Mouse (Mus musculus) embryonic fibroblast, embryonic 13.5 days (primary cell): ENCODE data around the gene Greb1. TPM values are rescaled to one million over a fixed set of nuclear protein-coding genes. Genes with fewer than 3 reads are reported as not detected.

Source experiments
- H3K27ac ChIP-seq: 2 replicates; pipeline ENCODE4 v1.5.1; 2012; ENCODE audit warnings: low read length, control low read depth, inconsistent platforms; ENCODE audit not compliant: insufficient read depth
- H3K4me1 ChIP-seq: 2 replicates; pipeline ENCODE4 v1.6.1; 2011; ENCODE audit warnings: low read length; ENCODE audit not compliant: control insufficient read depth, insufficient read depth
- H3K4me3 ChIP-seq: 2 replicates; pipeline ENCODE4 v1.5.1; 2011; ENCODE audit warnings: mild to moderate bottlenecking, control low read depth, low read length; ENCODE audit not compliant: insufficient read depth
- CTCF ChIP-seq: IDR thresholded peaks from 2 replicates; pipeline ENCODE4 v1.5.1; 2011; ENCODE audit warnings: mild to moderate bottlenecking, control low read depth, low read length, moderate library complexity, borderline replicate concordance; ENCODE audit not compliant: insufficient read depth
- POLR2A ChIP-seq: IDR thresholded peaks from 2 replicates; pipeline ENCODE4 v1.6.1; 2011; ENCODE audit warnings: low read depth, mild to moderate bottlenecking, control low read depth, low read length, moderate library complexity
- polyA plus RNA-seq: library from polyadenylated mRNA; stranded (reverse); fragments of >200 nt; gene quantifications from 2 replicates; pipeline ENCODE4 v1.2.4, GENCODE M21; 2011; ENCODE audit warnings: low read depth; ENCODE audit not compliant: missing spikeins, insufficient read length

The Greb1 gene
- polyA plus RNA-seq, 1 experiment: 0.84 TPM

DNA sequence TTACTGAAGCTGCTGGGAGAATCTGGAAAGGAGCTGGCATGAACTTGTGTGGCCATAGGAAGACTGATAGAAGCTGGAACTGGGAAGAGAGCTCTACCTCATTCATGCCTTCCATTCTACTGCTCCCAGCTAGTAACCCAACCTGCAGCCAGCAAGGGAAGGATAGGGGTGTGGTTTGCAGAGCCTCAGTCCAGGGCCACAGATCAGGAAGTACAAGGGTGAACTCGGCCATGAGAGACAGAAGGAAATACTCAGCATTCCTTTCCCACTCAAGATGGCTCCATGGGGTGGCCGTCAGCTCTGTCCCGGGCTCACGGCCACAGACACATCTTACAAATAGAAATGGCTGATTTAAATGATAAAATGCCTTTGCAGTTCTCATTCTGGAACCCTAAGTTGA is 30.4 kb upstream of the Greb1 start:
- Histone ChIP-seq H3K4me3 (no peak overlapping the region), H3K4me1 (peaks cover 8% of the 10 kb centered on the region; the same call in 1 of the 2 replicates), H3K27ac (no peak overlapping the region)
- no peak for TF ChIP-seq CTCF
- no peak for TF ChIP-seq POLR2A

DNA sequence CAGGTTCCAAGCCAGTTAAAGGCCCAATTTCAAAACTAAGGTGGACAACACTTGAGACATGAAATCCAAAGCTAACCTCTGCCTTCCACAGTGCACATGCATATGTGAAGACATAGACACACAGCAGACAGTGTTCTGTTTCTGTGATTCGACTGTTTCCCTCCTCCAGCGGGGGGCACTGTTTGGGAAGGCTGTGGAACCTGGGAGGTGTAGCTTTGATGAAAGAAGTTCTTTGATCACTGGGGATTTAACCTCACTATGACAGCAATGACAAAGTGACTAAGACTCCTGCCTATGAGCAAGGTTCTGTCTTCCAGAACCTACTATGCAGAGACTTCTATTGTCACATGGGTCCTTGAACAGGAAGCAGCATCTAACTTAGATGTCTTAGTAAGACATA is 29.1 kb upstream of the Greb1 start:
- no peak overlapping the region for H3K27ac ChIP-seq
- no peak overlapping the region for H3K4me3 ChIP-seq
- no peak for TF ChIP-seq POLR2A
- TF ChIP-seq CTCF: no peak
- peaks cover 5% of the 10 kb centered on the region; the same call in 1 of the 2 replicates for H3K4me1 ChIP-seq

DNA sequence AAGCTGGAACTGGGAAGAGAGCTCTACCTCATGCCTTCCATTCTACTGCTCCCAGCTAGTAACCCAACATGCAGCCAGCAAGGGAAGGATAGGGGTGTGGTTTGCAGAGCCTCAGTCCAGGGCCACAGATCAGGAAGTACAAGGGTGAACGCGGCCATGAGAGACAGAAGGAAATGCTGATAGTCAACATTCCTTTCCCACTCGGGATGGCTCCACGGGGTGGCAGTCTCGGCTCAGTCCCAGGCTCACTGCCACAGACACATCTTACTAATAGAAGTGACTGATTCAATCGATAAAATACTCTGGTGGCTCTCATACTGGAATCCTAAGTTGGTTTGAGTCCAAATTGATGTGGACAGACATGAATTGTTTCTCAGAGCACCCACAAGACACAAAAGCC is 27.8 kb upstream of the Greb1 start:
- Histone ChIP-seq H3K4me1 (peaks cover 5% of the 10 kb centered on the region; the same call in 1 of the 2 replicates), H3K27ac (no peak overlapping the region), H3K4me3 (no peak overlapping the region)
- TF ChIP-seq CTCF (peak; percentile 11; the same call in 1 of the 2 replicates), POLR2A (no peak)

DNA sequence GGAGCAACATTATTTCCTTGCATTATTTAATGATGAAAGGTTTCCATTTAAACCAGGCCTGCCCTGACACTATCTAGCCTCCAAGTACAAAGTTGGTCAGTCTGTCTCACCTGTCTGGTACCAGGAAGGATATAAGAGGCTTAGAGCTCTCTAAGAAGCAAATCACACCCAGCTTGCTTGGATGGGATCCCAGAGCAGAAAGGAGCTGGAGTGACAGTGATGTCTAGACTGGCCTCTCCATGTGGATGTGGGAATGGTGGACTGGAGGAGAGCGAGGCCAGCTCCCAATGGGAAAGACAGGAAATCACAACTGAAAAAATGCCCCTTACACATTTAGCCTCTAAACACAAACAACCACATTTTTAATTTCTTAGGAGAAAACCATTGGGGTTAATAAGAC is 23.0 kb upstream of the Greb1 start:
- TF ChIP-seq POLR2A (no peak), CTCF (no peak)
- no peaks in the 10 kb centered on the region for H3K4me1 ChIP-seq
- H3K27ac ChIP-seq: no peak overlapping the region
- no peak overlapping the region for H3K4me3 ChIP-seq

DNA sequence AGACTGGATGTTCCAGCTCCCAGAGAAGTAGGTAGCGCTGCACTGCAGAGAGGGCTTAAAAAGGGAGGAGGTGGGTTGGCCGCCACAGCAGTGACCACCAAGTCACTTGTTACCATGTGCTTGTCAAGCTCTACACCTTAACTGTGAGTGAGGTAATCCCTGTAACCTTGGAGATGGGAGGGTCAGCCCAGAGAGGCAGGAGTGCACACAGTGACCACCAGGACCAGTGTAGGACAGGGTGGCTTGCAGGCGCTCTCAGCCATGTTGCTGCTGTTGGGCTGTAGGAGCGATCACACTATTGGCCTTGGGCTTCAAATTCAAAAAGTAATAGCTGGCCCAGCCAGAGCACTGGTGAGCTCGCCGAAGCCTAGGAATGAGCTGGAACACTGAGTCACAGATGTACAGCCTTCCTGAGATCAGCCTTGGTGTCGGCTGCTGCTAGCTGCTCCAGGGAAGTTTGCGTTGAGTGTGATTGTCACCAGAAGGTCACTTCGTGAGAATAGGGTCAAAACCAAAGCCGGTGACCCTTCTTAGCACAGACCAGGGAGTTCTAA is 21.6 kb upstream of the Greb1 start:
- Histone ChIP-seq H3K4me3 (no peak overlapping the region), H3K27ac (no peak overlapping the region), H3K4me1 (no peaks in the 10 kb centered on the region)
- TF ChIP-seq POLR2A (no peak), CTCF (no peak)

DNA sequence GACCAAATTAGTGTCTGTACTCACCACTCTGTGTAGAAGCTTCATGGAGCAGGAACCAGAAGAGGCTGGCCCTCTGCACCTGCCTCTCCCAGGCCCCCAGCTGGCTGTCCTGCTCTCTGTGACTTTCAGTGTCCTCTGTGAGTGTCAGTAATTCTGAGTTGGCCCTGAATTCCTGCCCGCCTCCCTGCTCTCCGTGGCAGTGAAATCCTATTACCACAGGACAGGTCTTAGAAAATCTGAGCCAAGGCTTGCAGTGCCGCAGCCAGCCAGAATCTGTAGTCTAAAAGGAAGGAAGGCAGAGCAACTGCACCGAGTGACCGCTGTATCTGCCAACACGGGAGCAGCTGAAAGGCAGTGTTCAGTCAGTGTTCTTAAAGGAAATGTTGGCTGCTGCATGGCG is 20.1 kb upstream of the Greb1 start:
- Histone ChIP-seq H3K27ac (no peak overlapping the region), H3K4me1 (no peaks in the 10 kb centered on the region), H3K4me3 (no peak overlapping the region)
- TF ChIP-seq CTCF (no peak), POLR2A (no peak)

DNA sequence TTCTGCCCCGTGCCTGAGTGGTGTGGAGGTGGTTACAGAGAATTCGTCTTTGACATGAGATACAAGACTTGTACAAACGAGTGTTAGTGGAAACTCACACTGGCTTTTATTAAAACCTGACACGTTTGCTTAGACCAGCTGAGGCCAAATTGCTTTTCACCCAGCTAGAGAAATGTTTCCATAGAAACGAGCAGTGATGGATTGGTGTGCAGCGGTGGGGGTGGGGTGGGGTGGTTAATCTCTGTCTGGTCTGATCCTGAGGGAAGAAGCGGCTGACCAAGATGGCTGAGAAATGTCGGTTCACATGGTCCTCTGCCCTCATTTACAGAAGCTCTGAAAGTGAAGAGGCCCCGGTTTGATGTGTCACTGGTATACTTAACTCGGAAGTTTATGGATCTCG is 17.8 kb upstream of the Greb1 start:
- Histone ChIP-seq H3K27ac (no peak overlapping the region), H3K4me3 (no peak overlapping the region), H3K4me1 (0 out of 2 replicates have a peak, but pooled peaks cover 3% of the 10 kb centered on the region)
- TF ChIP-seq POLR2A: no peak
- TF ChIP-seq CTCF: no peak

DNA sequence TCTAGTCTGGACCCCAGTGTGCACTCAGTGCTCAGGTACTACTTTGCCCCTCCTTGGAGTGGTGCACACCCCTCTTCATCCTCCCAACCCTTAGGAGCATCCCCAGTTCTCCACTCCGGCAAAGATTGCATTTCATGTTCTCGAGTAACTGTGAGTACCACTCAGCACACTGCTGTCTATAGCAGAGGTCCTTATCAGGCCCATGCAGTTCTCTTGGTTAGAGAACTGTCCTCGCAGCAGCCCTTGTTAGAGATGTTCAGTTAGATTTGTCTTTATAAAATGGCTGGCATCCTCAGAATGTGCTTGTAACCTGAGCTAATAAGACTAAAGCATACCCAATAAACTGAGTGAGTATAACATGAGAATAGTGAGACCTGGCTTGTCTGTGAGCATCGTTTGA is 16.5 kb upstream of the Greb1 start:
- Histone ChIP-seq H3K4me3 (no peak overlapping the region), H3K4me1 (peaks cover 6% of the 10 kb centered on the region; the same call in 1 of the 2 replicates), H3K27ac (no peak overlapping the region)
- TF ChIP-seq CTCF: no peak
- TF ChIP-seq POLR2A: no peak

DNA sequence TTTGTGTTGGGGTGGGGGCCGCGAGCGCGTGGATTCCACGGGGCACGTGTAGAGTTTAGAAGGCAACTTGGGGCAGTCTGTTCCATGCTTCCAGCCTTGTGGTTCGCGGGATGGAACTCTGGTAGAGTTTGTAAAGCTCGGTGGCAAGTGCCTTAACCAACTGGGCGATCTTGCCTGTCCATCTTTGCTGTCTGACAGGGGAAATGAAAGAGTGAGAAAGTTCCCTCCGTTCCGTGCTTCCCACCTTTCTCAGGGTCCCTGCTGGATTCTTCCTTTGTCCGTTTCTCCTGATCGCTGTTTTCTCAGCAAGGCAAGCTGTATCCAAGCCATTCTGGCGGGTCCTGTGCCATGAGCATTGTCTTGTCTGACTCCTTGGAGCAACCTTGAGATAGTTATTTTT is 10.8 kb upstream of the Greb1 start:
- peaks cover 6% of the 10 kb centered on the region; the same call in 1 of the 2 replicates for H3K4me1 ChIP-seq
- no peak for TF ChIP-seq POLR2A
- TF ChIP-seq CTCF: no peak
- H3K27ac ChIP-seq: peak overlapping the region; percentile 33
- peak overlapping the region; percentile 85 for H3K4me3 ChIP-seq

DNA sequence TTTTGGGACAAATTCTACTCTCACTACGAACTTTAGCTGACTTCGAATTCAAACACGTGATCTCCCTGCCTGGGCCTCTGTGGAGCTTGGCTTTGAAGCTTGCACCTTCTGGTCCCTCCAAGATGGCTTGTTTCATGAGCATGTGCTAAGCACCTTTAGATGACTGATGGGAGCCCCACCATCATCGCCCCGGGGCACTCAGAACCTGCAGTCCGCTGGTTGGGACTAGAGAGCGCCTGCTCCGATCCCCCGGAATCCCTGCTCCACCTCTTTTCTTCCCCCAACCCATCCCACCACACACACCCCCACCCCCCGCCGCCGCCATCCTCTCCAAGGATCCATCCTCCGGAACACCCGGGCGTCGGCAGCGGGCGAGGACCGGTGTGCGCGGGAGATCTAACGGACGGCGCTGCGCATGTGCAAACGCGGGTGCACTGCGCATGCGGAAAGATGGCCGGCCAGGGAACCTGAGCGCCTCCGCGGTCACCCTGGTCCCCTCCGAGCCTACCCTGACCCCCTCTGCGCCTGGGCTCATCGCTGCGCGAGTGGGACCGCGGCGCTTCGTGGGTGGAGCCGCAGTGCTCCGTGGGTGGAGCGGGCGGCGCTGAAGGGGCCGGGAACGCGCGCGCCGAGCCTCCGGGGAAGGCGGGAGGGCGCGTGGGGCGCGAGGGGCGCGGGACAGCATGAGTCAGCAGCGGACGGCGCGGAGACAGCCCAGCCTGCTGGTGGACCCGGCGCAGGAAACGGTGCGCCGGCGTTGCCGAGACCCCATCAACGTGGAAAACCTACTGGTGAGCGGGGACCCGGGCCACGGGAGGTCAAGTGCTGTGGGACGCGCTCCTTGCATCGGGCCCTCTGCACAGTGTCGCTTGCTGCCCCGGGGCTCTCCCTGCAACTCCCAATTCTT is 10.1 kb upstream of the Greb1 start, which contains the start of gene E2f6:
E2f6 (plus strand) TSS at position 439 of the 907 bp plus-strand sequence.
- TF ChIP-seq POLR2A (peak; percentile 75), CTCF (no peak)

More for the DNA sequence above, 10.1 kb upstream of the Greb1 start, which contains the start of gene E2f6:
- peak within 1 kb of the TSS; percentile 33 for H3K27ac ChIP-seq
- peaks cover 6% of the 10 kb centered on the region; the same call in 1 of the 2 replicates for H3K4me1 ChIP-seq
- peak within 1 kb of the TSS; percentile 85 for H3K4me3 ChIP-seq
